Mouse (Mus musculus) MEL (cell line): ENCODE data around the gene Igsf23.

ENCODE experiments used
- ETS1 ChIP-seq: IDR thresholded peaks from 2 replicates; pipeline ENCODE4 v1.6.1; 2012; ENCODE audit warnings: low read depth, mild to moderate bottlenecking, inconsistent platforms, low read length, improper control_type of control experiment, moderate library complexity
- MYB ChIP-seq: IDR thresholded peaks from 2 replicates; pipeline ENCODE4 v1.6.1; 2011; ENCODE audit warnings: mild to moderate bottlenecking, low read depth, low read length, improper control_type of control experiment
- MYC ChIP-seq: IDR thresholded peaks from 2 replicates; pipeline ENCODE4 v1.6.1; 2011; ENCODE audit warnings: low read depth, mild to moderate bottlenecking, low read length, improper control_type of control experiment, moderate library complexity
- ZC3H11A ChIP-seq: IDR thresholded peaks from 2 replicates; pipeline ENCODE4 v1.6.1; 2012; ENCODE audit warnings: low read depth, mild to moderate bottlenecking, inconsistent platforms, low read length, improper control_type of control experiment

- TF ChIP-seq ETS1 (no peak), MYB (no peak), ZC3H11A (no peak), MYC (no peak)
Observed at GRCm38 (mm10) chr7:19953054-19953453, 2.5 kb upstream of the Igsf23 start.
